Mouse (Mus musculus): Measurements from ENCODE around the gene Gm13283. TPM values are rescaled to one million over a fixed set of nuclear protein-coding genes. Genes with fewer than 3 reads are reported as not detected.
"Not testable (repeated sequence)": the region's sequence is repeated elsewhere in the genome, so short reads cannot be mapped to it uniquely, and the experiment has no call there.

Gm13283 gene
- polyA plus RNA-seq, 1 experiment = not detected

DNA sequence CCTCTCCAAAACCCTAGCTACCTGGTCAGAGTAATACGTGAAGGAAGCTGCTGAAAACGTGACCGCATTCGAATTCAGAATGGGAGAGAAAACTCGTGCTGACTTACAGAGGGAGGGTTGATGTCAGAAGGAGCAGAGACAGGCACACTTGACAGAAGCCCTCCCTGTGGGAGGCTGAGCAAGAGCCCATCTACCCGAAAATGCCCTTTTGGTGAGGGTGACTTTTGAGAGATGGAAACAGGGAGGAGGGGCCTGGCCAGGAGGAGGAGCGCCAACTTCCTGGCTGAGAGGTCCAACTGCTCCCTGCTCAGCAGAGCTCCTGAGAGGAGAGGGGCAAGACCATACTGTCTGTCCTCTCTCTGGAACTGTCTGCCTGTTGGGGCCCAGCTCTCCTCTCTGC lies 39.4 kb downstream of the Gm13283 start, which contains the start of gene Gm13285:
Gene Gm13285 (plus strand): TSS at position 301 of the 400 bp plus-strand sequence.
- not testable (repeated sequence) for DNase-seq (ENCODE audit: low read depth in 1 of 2, low spot score in 2 of 2); H3K27ac ChIP-seq (ENCODE audit: insufficient read depth, low read length)
- 5% methylated on average over 6 of the region's 7 CpGs for whole genome bisulfite sequencing

DNA sequence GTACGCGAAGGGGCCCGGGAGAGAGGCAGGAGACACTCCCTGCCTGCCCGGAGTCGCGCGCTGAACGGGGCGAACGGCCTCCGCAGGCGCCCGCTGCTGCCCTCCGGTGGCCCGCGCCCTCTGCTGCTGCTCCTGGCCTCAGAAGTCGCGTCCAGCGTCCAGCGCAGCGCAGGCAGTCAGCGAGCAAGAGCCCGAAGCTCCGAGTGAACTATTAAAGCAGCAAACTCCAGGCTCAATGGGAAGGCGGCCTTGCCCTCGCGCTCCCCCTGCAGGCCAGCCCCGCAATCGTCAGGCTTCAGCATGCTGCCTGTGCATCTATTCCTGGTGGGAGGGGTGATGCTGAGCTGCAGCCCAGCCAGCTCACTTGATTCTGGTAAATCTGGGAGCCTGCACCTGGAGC lies 43.0 kb downstream of the Gm13283 start, which contains the start of gene Gm13287:
Gene Gm13287 (plus strand): TSS at position 301 of the 400 bp plus-strand sequence.
- H3K4me3 ChIP-seq (ENCODE audit: extremely low read depth, insufficient read depth, insufficient read length); H3K27ac ChIP-seq (ENCODE audit: insufficient read depth, low read length); H3K4me1 ChIP-seq (ENCODE audit: control insufficient read depth, insufficient read depth, insufficient read length); H3K27me3 ChIP-seq (ENCODE audit: control insufficient read depth, insufficient read depth, low read length); H3K36me3 ChIP-seq (ENCODE audit: control insufficient read depth, insufficient read depth, low read length); DNase-seq (ENCODE audit: low read depth in 1 of 2, low spot score in 2 of 2): not testable (repeated sequence)
- no CpG with 5 or more reads among the region's 29 CpGs for WGBS

More for the DNA sequence above, 39.4 kb downstream of the Gm13283 start, which contains the start of gene Gm13285:
- H3K36me3 ChIP-seq (ENCODE audit: control insufficient read depth, insufficient read depth, low read length); H3K4me3 ChIP-seq (ENCODE audit: extremely low read depth, insufficient read depth, insufficient read length); H3K27me3 ChIP-seq (ENCODE audit: control insufficient read depth, insufficient read depth, low read length); H3K4me1 ChIP-seq (ENCODE audit: control insufficient read depth, insufficient read depth, insufficient read length): not testable (repeated sequence)

DNA sequence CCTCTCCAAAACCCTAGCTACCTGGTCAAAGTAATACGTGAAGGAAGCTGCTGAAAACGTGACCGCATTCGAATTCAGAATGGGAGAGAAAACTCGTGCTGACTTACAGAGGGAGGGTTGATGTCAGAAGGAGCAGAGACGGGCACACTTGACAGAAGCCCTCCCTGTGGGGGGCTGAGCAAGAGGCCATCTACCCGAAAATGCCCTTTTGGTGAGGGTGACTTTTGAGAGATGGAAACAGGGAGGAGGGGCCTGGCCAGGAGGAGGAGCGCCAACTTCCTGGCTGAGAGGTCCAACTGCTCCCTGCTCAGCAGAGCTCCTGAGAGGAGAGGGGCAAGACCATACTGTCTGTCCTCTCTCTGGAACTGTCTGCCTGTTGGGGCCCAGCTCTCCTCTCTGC lies 45.3 kb downstream of the Gm13283 start, which contains the start of gene Gm13288:
Gene Gm13288 (plus strand): TSS at position 301 of the 400 bp plus-strand sequence.
- H3K4me3 ChIP-seq (ENCODE audit: extremely low read depth, insufficient read depth, insufficient read length) = 0 out of 2 replicates have a peak within 1 kb of the TSS, but pooled peaks have one; percentile 27
- DNase-seq (ENCODE audit: low read depth in 1 of 2, low spot score in 2 of 2); H3K27ac ChIP-seq (ENCODE audit: insufficient read depth, low read length); H3K27me3 ChIP-seq (ENCODE audit: control insufficient read depth, insufficient read depth, low read length); H3K36me3 ChIP-seq (ENCODE audit: control insufficient read depth, insufficient read depth, low read length); H3K4me1 ChIP-seq (ENCODE audit: control insufficient read depth, insufficient read depth, insufficient read length): not testable (repeated sequence)
- WGBS = no CpG with 5 or more reads among the region's 8 CpGs

DNA sequence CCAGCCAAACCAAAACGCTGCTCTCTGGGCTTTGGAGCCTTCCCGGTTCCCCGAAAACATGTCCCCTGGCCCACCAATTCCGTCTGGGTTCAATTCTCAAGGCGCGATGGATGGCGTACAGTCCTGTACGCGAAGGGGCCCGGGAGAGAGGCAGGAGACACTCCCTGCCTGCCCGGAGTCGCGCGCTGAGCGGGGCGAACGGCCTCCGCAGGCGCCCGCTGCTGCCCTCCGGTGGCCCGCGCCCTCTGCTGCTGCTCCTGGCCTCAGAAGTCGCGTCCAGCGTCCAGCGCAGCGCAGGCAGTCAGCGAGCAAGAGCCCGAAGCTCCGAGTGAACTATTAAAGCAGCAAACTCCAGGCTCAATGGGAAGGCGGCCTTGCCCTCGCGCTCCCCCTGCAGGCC lies 45.8 kb downstream of the Gm13283 start:
- WGBS = 0% methylated on average over 3 of the region's 34 CpGs
- not testable (repeated sequence) for DNase-seq (ENCODE audit: low read depth in 1 of 2, low spot score in 2 of 2); H3K27me3 ChIP-seq (ENCODE audit: control insufficient read depth, insufficient read depth, low read length); H3K36me3 ChIP-seq (ENCODE audit: control insufficient read depth, insufficient read depth, low read length); H3K4me1 ChIP-seq (ENCODE audit: control insufficient read depth, insufficient read depth, insufficient read length); H3K27ac ChIP-seq (ENCODE audit: insufficient read depth, low read length)
- 0 out of 2 replicates have a peak overlapping the region, but pooled peaks have one; percentile 27 for H3K4me3 ChIP-seq (ENCODE audit: extremely low read depth, insufficient read depth, insufficient read length)

Other genes with a start within 250 kb of the Gm13283 start
- not detected in 2 replicates for gene Ifnb1, start 237.3 kb upstream of the Gm13283 start, polyA plus RNA-seq (2012; rRNA removed)
- not detected in 2 replicates for gene Ifna15, start 201.9 kb upstream of the Gm13283 start, polyA plus RNA-seq (2012; rRNA removed)
- not detected in 2 replicates for gene Ifna14, start 188.3 kb upstream of the Gm13283 start, polyA plus RNA-seq (2012; rRNA removed)
- not detected in 2 replicates for gene Ifna9, start 167.7 kb upstream of the Gm13283 start, polyA plus RNA-seq (2012; rRNA removed)
- not detected in 2 replicates for gene Ifna12, start 156.7 kb upstream of the Gm13283 start, polyA plus RNA-seq (2012; rRNA removed)
- not detected in 2 replicates for gene C87499, start 125.7 kb upstream of the Gm13283 start, polyA plus RNA-seq (2012; rRNA removed)
- gene Ifna13, start 115.7 kb upstream of the Gm13283 start, polyA plus RNA-seq (2012; rRNA removed) = not detected in 2 replicates
- gene Ifna16, start 83.2 kb upstream of the Gm13283 start, polyA plus RNA-seq (2012; rRNA removed) = not detected in 2 replicates
- gene Ifna2, start 76.2 kb upstream of the Gm13283 start, polyA plus RNA-seq (2012; rRNA removed) = not detected in 2 replicates
- gene Ifnab, start 68.8 kb upstream of the Gm13283 start, polyA plus RNA-seq (2012; rRNA removed) = not detected in 2 replicates
- 0.18 and 0.45 TPM in 2 replicates for gene Gm26566, start 38.3 kb upstream of the Gm13283 start, polyA plus RNA-seq (2012; rRNA removed)
- 8.4 and 11.4 TPM in 2 replicates for gene Klhl9, start 37.7 kb upstream of the Gm13283 start, polyA plus RNA-seq (2012; rRNA removed)
- not detected in 2 replicates for gene Gm13271, start 5.3 kb upstream of the Gm13283 start, polyA plus RNA-seq (2012; rRNA removed)
- not detected in 2 replicates for gene Gm13290, start 13.7 kb downstream of the Gm13283 start, polyA plus RNA-seq (2012; rRNA removed)
- not detected in 2 replicates for gene Gm13289, start 16.8 kb downstream of the Gm13283 start, polyA plus RNA-seq (2012; rRNA removed)
- gene Gm13272, start 19.7 kb downstream of the Gm13283 start, polyA plus RNA-seq (2012; rRNA removed) = not detected in 2 replicates
- not detected in 2 replicates for gene Ifnz, start 22.0 kb downstream of the Gm13283 start, polyA plus RNA-seq (2012; rRNA removed)
- not detected in 2 replicates for gene Gm13276, start 25.6 kb downstream of the Gm13283 start, polyA plus RNA-seq (2012; rRNA removed)
- gene Gm13277, start 28.5 kb downstream of the Gm13283 start, polyA plus RNA-seq (2012; rRNA removed) = not detected in 2 replicates
- gene Gm13278, start 31.4 kb downstream of the Gm13283 start, polyA plus RNA-seq (2012; rRNA removed) = not detected in 2 replicates
- gene Gm13275, start 34.4 kb downstream of the Gm13283 start, polyA plus RNA-seq (2012; rRNA removed) = not detected in 2 replicates
- gene Gm13279, start 37.3 kb downstream of the Gm13283 start, polyA plus RNA-seq (2012; rRNA removed) = not detected in 2 replicates
- gene Gm13285, start 39.5 kb downstream of the Gm13283 start, polyA plus RNA-seq (2012; rRNA removed) = not detected in 2 replicates
- gene Gm13287, start 43.1 kb downstream of the Gm13283 start, polyA plus RNA-seq (2012; rRNA removed) = not detected in 2 replicates
- gene Gm13288, start 45.4 kb downstream of the Gm13283 start, polyA plus RNA-seq (2012; rRNA removed) = not detected in 2 replicates
- gene Ifna7, start 56.1 kb downstream of the Gm13283 start, polyA plus RNA-seq (2012; rRNA removed) = not detected in 2 replicates
- gene Ifna11, start 59.8 kb downstream of the Gm13283 start, polyA plus RNA-seq (2012; rRNA removed) = not detected in 2 replicates
- not detected in 2 replicates for gene Ifna6, start 67.3 kb downstream of the Gm13283 start, polyA plus RNA-seq (2012; rRNA removed)
- gene Ifna5, start 75.4 kb downstream of the Gm13283 start, polyA plus RNA-seq (2012; rRNA removed) = not detected in 2 replicates
- not detected in 2 replicates for gene Ifna4, start 81.7 kb downstream of the Gm13283 start, polyA plus RNA-seq (2012; rRNA removed)
- gene Ifna1, start 90.0 kb downstream of the Gm13283 start, polyA plus RNA-seq (2012; rRNA removed) = not detected in 2 replicates
- gene Ifne, start 120.1 kb downstream of the Gm13283 start, polyA plus RNA-seq (2012; rRNA removed) = not detected in 2 replicates